21 mouse cellular contexts compared by ENCODE assay signal in genomic region chr9:120943757-120944156, GRCm38 (mm10). TPM values are rescaled to one million over a fixed set of nuclear protein-coding genes. Genes with fewer than 3 reads are reported as not detected.
DNase-seq lines count a peak whose midpoint lies in the region; ATAC-seq and TF ChIP-seq lines count a peak whose summit lies in the region.
"Had no signal": no experiment of that assay in that cellular context is flagged by ENCODE, and none has a peak within 500 bp of the region (broad histone marks: within the 10 kb centered on the region; RNA-seq: fewer than 3 reads in every experiment).

No protein-coding gene starts in this region.

- H3K4me3 ChIP-seq in CH12.LX (replicated peaks in 1 of 3; ENCODE audit: low read depth in 2 of 3, low read length in 2 of 3, poor library complexity in 1 of 3), result no peak overlapping the region
- no peak overlapping the region for H3K4me3 ChIP-seq in liver, embryonic 16.5 days (ENCODE audit: low read depth, low read length)
- no peak overlapping the region for H3K4me3 ChIP-seq in midbrain, embryonic 10.5 days
- H3K4me3 ChIP-seq in intestine, postnatal 0 days (ENCODE audit: low read depth, low read length), result no peak overlapping the region
- H3K4me3 ChIP-seq: embryonic facial prominence, embryonic 12.5 days; forebrain, embryonic 13.5 days; heart, embryonic 13.5 days; hindbrain, embryonic 12.5 days had no signal

- H3K27me3 ChIP-seq in CH12.LX (replicated peaks), result no peaks in the 10 kb centered on the region
- H3K27me3 ChIP-seq in liver, embryonic 16.5 days (ENCODE audit: control insufficient read depth, insufficient read depth, low read depth, low read length), result no peaks in the 10 kb centered on the region
- H3K27me3 ChIP-seq in midbrain, embryonic 10.5 days (ENCODE audit: low read depth, poor library complexity, severe bottlenecking), result no peaks in the 10 kb centered on the region
- H3K27me3 ChIP-seq in intestine, postnatal 0 days (replicated peaks; ENCODE audit: control insufficient read depth, insufficient read depth, low read length), result no peaks in the 10 kb centered on the region
- H3K27me3 ChIP-seq: embryonic facial prominence, embryonic 12.5 days; forebrain, embryonic 13.5 days; heart, embryonic 13.5 days; hindbrain, embryonic 12.5 days had no signal

- no peak overlapping the region for H3K9ac ChIP-seq in CH12.LX (ENCODE audit: insufficient read depth, low read depth)
- H3K9ac ChIP-seq in liver, embryonic 16.5 days (ENCODE audit: low read depth, low read length), result no peak overlapping the region
- H3K9ac ChIP-seq in intestine, postnatal 0 days (ENCODE audit: low read depth, low read length), result no peak overlapping the region
- H3K9ac ChIP-seq: embryonic facial prominence, embryonic 12.5 days; forebrain, embryonic 13.5 days; forebrain, postnatal 0 days; heart, embryonic 13.5 days; hindbrain, embryonic 12.5 days had no signal

- peak; percentile 44; the same call in 1 of the 2 replicates for ATAC-seq in liver, embryonic 16.5 days (ENCODE audit: low read depth)
- no peak for ATAC-seq in intestine, postnatal 0 days
- ATAC-seq: CD4-positive, CD25-positive, alpha-beta regulatory T cell, adult 4 months; forebrain, embryonic 13.5 days; forebrain, postnatal 0 days; hindbrain, embryonic 16.5 days had no signal

- 26% methylated on average over 1 of the region's 1 CpGs for WGBS in liver, embryonic 16.5 days (ENCODE audit: insufficient replicate concordance)
- 92% methylated on average over 1 of the region's 1 CpGs for WGBS in midbrain, embryonic 10.5 days
- 61% methylated on average over 1 of the region's 1 CpGs for WGBS in intestine, postnatal 0 days

- TF ChIP-seq RAD21 in CH12.LX (IDR thresholded peaks at IDR 0.05; ENCODE audit: low read depth, low read length), result no peak

- peaks cover 3 to 77% of the 10 kb centered on the region in 2 experiments for H3K36me3 ChIP-seq in CH12.LX (replicated peaks in 1 of 2; ENCODE audit: control insufficient read depth in 1 of 2, insufficient read depth in 1 of 2, low read length in 1 of 2)
- H3K36me3 ChIP-seq in liver, embryonic 16.5 days (ENCODE audit: control insufficient read depth, insufficient read depth), result 0 out of 2 replicates have a peak, but pooled peaks cover 2% of the 10 kb centered on the region
- H3K36me3 ChIP-seq in midbrain, embryonic 10.5 days, result peaks cover 60% of the 10 kb centered on the region
- H3K36me3 ChIP-seq in intestine, postnatal 0 days (ENCODE audit: control insufficient read depth, insufficient read depth), result peaks cover 13% of the 10 kb centered on the region; the same call in 1 of the 2 replicates
- H3K36me3 ChIP-seq: hindbrain, embryonic 12.5 days had no signal

- dilution Hi-C loops in CH12.LX (cut with MboI; ENCODE audit: extremely low pct_ligation_motif_present, extremely low pct_unique_long_range_greater_than_20kb, low sequenced_read_pairs), result no loop called here

- peak; percentile 72 for DNase-seq in A20 (ENCODE audit: low read depth, low spot score)
- no peak for DNase-seq in CH12.LX (ENCODE audit: extremely low read depth)
- DNase-seq in induced T-regulatory cell, adult 2 months (ENCODE audit: low read depth), result peak; percentile 38
- no peak for DNase-seq in layer of hippocampus, adult 9-10 months (ENCODE audit: low spot score)
- no peak for DNase-seq in midbrain, embryonic 10.5 days (ENCODE audit: low spot score)
- no peak for DNase-seq in kidney, postnatal 14 days
- DNase-seq: adrenal gland, adult 8-10 months; adrenal gland, postnatal 36 days; cerebellum, adult 2 months; cerebellum, postnatal 14 days; forebrain, postnatal 0 days; gastrocnemius, postnatal 36 days; heart, postnatal 4 days had no signal

- peaks cover 13 to 93% of the 10 kb centered on the region in 2 experiments for H3K4me1 ChIP-seq in CH12.LX (ENCODE audit: control insufficient read depth in 1 of 2, insufficient read depth in 2 of 2)
- H3K4me1 ChIP-seq in liver, embryonic 16.5 days (ENCODE audit: control insufficient read depth, low read depth, low read length), result peaks cover 48% of the 10 kb centered on the region
- H3K4me1 ChIP-seq in midbrain, embryonic 10.5 days, result peaks cover 48% of the 10 kb centered on the region
- H3K4me1 ChIP-seq in intestine, postnatal 0 days (replicated peaks; ENCODE audit: control insufficient read depth, insufficient read depth, low read length), result peaks cover 14% of the 10 kb centered on the region; the same call in 1 of the 2 replicates

- 0 out of 2 replicates have a peak, but pooled peaks have one; percentile 19 for TF ChIP-seq EP300 in CH12.LX (IDR thresholded peaks at IDR 0.05; ENCODE audit: low read length)

- peaks cover 98% of the 10 kb centered on the region for H3K79me2 ChIP-seq in CH12.LX (replicated peaks; ENCODE audit: control insufficient read depth, extremely low read depth, insufficient read depth, poor library complexity, severe bottlenecking)

- no peaks in the 10 kb centered on the region for H3K9me3 ChIP-seq in CH12.LX (replicated peaks; ENCODE audit: low read length)
- no peaks in the 10 kb centered on the region for H3K9me3 ChIP-seq in liver, embryonic 16.5 days (replicated peaks; ENCODE audit: control insufficient read depth, low read length)
- no peaks in the 10 kb centered on the region for H3K9me3 ChIP-seq in midbrain, embryonic 10.5 days (replicated peaks)
- no peaks in the 10 kb centered on the region for H3K9me3 ChIP-seq in intestine, postnatal 0 days (ENCODE audit: control insufficient read depth)
- H3K9me3 ChIP-seq: embryonic facial prominence, embryonic 12.5 days; forebrain, embryonic 13.5 days; heart, embryonic 13.5 days; hindbrain, embryonic 12.5 days had no signal

- in situ Hi-C loops in CH12.LX (cut with MboI; ENCODE audit: low pct_ligation_motif_present, low pct_unique_long_range_greater_than_20kb, low sequenced_read_pairs), result no loop called here

- TF ChIP-seq POLR2A in CH12.LX (IDR thresholded peaks at IDR 0.05; ENCODE audit: low read depth, low read length), result no peak

- H3K4me2 ChIP-seq in CH12.LX (ENCODE audit: insufficient read depth, low read depth, poor library complexity, severe bottlenecking), result no peak overlapping the region
- no peak overlapping the region for H3K4me2 ChIP-seq in liver, embryonic 16.5 days (ENCODE audit: low read depth, low read length)
- no peak overlapping the region for H3K4me2 ChIP-seq in intestine, postnatal 0 days (replicated peaks; ENCODE audit: low read depth)
- H3K4me2 ChIP-seq: embryonic facial prominence, embryonic 12.5 days; forebrain, embryonic 13.5 days; heart, embryonic 13.5 days; hindbrain, embryonic 12.5 days had no signal

- TF ChIP-seq CTCF in CH12.LX (conservative IDR thresholded peaks at IDR 0.05 in 1 of 2, IDR thresholded peaks at IDR 0.05 in 1 of 2; ENCODE audit: low read depth in 2 of 2, low read length in 2 of 2), result no peak
- no peak for TF ChIP-seq CTCF in intestine, postnatal 0 days (IDR thresholded peaks at IDR 0.05; ENCODE audit: low read depth)

- H3K27ac ChIP-seq in CH12.LX (ENCODE audit: insufficient read depth, low read depth), result no peak overlapping the region
- H3K27ac ChIP-seq in liver, embryonic 16.5 days (ENCODE audit: low read length), result no peak overlapping the region
- no peak overlapping the region for H3K27ac ChIP-seq in midbrain, embryonic 10.5 days (replicated peaks)
- H3K27ac ChIP-seq in intestine, postnatal 0 days (ENCODE audit: low read depth, low read length), result no peak overlapping the region; the same call in 1 of the 2 replicates
- H3K27ac ChIP-seq: embryonic facial prominence, embryonic 12.5 days; forebrain, embryonic 13.5 days; heart, embryonic 13.5 days; hindbrain, embryonic 12.5 days had no signal

TF ChIP-seq in CH12.LX, 34 proteins besides CTCF, POLR2A, EP300 and RAD21:
- TF ChIP-seq NELFE (IDR thresholded peaks at IDR 0.05; ENCODE audit: low read depth, low read length), result no peak
- no peak for TF ChIP-seq SMC3 (IDR thresholded peaks at IDR 0.05; ENCODE audit: low read depth, low read length)
- no peak for TF ChIP-seq JUN (IDR thresholded peaks at IDR 0.05; ENCODE audit: insufficient read depth, low read depth, low read length)
- no peak for TF ChIP-seq CHD1 (IDR thresholded peaks at IDR 0.05; ENCODE audit: low read depth, low read length)
- no peak for TF ChIP-seq POLR2AphosphoS2 (IDR thresholded peaks at IDR 0.05; ENCODE audit: low read depth, low read length)
- TF ChIP-seq MAZ (IDR thresholded peaks at IDR 0.05; ENCODE audit: low read depth, low read length), result no peak
- TF ChIP-seq MYC (IDR thresholded peaks at IDR 0.05; ENCODE audit: low read depth, low read length), result no peak
- TF ChIP-seq MXI1 (IDR thresholded peaks at IDR 0.05; ENCODE audit: low read depth, low read length), result no peak
- TF ChIP-seq TCF12 (IDR thresholded peaks at IDR 0.05; ENCODE audit: low read depth, low read length), result no peak
- no peak for TF ChIP-seq ZC3H11A (IDR thresholded peaks at IDR 0.05; ENCODE audit: low read depth, low read length)
- TF ChIP-seq RCOR1 (conservative IDR thresholded peaks at IDR 0.05; ENCODE audit: low read depth, low read length), result no peak
- no peak for TF ChIP-seq ZNF384 (IDR thresholded peaks at IDR 0.05; ENCODE audit: low read depth, low read length)
- TF ChIP-seq UBTF (IDR thresholded peaks at IDR 0.05; ENCODE audit: low read depth, low read length), result no peak
- peak; percentile 57 for TF ChIP-seq BHLHE40 (IDR thresholded peaks at IDR 0.05; ENCODE audit: low read depth, low read length)
- TF ChIP-seq ETS1 (conservative IDR thresholded peaks at IDR 0.05; ENCODE audit: low read depth, low read length), result no peak
- peak; percentile 43; the same call in 1 of the 2 replicates for TF ChIP-seq JUND (conservative IDR thresholded peaks at IDR 0.05; ENCODE audit: low read depth, low read length)
- TF ChIP-seq E2F4 (IDR thresholded peaks at IDR 0.05; ENCODE audit: insufficient replicate concordance, low read depth, low read length), result no peak
- TF ChIP-seq ZKSCAN1 (IDR thresholded peaks at IDR 0.05; ENCODE audit: borderline replicate concordance, low read depth, low read length), result no peak
- TF ChIP-seq IRF4 (IDR thresholded peaks at IDR 0.05; ENCODE audit: low read depth, low read length), result peak; percentile 78
- no peak for TF ChIP-seq KAT2A (IDR thresholded peaks at IDR 0.05; ENCODE audit: insufficient replicate concordance, low read length)
- TF ChIP-seq TBP (conservative IDR thresholded peaks at IDR 0.05; ENCODE audit: low read depth, low read length), result no peak
- TF ChIP-seq USF2 (conservative IDR thresholded peaks at IDR 0.05; ENCODE audit: low read depth, low read length), result no peak

RNA-seq across cellular contexts. Expression of gene Ctnnb1, which starts 14.7 kb away (rescaled TPM):
- 197 and 212 TPM in 2 replicates for total RNA-seq in CH12.LX (2012; rRNA removed)
- 361 and 383 TPM in 2 replicates for total RNA-seq in CH12.LX (2014; rRNA removed)
- 290 and 292 TPM in 2 replicates for polyA plus RNA-seq in CH12.LX (2012; ENCODE audit: insufficient read length, low read depth)
- polyA plus RNA-seq in liver, embryonic 16.5 days (2015; fragmentation: Nextera tagmentation; extraction: Ambion mirVana), result 90.6 and 94.7 TPM in 2 replicates
- 633 and 702 TPM in 2 replicates for polyA plus RNA-seq in midbrain, embryonic 10.5 days (2016; fragmentation: Nextera tagmentation; extraction: Ambion mirVana)
- 363 and 364 TPM in 2 replicates for polyA plus RNA-seq in intestine, postnatal 0 days (2015; fragmentation: Nextera tagmentation; extraction: Ambion mirVana)

Comparison
In these comparisons a context has a peak if more than half of its experiments do, and no peak if none do; other contexts are left out.
1. DNase-seq: peak in A20 (single experiment) and induced T-regulatory cell, adult 2 months (single experiment); none in CH12.LX (single experiment), layer of hippocampus, adult 9-10 months (single experiment), midbrain, embryonic 10.5 days (single experiment) and kidney, postnatal 14 days (single experiment).